Mouse (Mus musculus) CD8-positive naive resting alpha-beta T cell, adult 2 months (primary cell): Measurements from ENCODE around the gene Tmem143.

Source experiments
- DNase-seq, 2 experiments: peaks; one replicate each; pipeline ENCODE4 v3.0.0; 2022; ENCODE audit warnings: low read depth in 2 of 2, low spot score in 2 of 2

The Tmem143 gene

DNA sequence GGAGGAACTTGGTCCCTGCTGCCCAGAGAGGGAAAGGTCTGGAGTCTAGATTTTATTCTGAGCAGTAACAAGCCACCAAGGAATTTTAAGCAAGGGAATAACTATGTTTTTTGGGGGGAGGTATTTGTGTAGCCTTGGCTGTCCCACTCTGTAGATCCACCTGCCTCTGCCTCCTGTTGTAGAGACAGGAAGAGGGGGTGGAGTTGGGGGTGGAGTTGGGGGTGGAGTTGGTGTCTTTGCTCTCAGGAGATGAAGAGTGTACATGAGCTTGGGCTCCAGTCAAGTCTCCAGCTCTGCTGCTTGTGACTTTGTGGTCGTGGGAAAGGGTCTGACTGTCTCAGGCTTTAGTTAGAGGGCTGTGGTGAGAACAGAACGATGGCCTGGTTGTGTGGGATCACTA is 15.7 kb upstream of the Tmem143 start:
- no peak for DNase-seq

DNA sequence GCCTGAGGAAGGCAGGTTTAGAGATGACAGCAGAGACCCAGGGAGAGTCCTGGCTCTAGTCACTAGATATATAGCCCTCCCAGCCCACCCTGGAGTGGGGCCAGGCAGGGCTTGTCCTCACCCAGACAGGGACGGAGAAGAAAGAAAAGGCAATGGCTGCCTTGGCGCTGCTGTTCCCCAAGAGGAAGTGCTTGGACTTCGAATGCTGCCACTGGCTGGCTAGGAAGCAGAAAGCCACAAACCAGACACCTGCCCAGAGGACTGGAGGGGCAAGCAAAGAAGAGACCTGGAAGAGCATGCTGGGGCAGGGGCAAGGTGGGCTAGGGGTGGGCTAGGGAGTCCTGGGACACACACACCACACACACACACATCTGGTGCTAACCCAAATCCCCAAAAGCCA is 9.5 kb upstream of the Tmem143 start:
- DNase-seq = no peak

DNA sequence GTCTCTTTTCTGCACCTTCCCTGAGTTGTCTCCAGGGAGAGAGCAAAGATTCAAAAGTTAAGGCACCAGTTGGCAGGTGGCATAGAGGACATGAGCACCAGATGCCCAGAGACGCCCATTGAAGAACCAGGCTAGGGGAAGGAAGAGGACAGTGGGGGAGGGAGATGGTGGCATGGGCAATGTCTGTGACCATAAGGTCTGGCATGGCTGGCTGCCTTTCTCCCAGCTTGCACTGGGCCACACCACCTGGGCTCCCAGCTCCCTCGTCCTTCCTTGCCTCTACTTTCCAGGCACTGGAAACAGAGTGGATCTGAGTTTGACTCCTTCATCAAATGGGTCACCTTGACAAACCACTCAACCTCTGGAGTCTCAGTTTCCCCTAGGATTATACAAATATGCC is 4.1 kb upstream of the Tmem143 start:
- no peak for DNase-seq

DNA sequence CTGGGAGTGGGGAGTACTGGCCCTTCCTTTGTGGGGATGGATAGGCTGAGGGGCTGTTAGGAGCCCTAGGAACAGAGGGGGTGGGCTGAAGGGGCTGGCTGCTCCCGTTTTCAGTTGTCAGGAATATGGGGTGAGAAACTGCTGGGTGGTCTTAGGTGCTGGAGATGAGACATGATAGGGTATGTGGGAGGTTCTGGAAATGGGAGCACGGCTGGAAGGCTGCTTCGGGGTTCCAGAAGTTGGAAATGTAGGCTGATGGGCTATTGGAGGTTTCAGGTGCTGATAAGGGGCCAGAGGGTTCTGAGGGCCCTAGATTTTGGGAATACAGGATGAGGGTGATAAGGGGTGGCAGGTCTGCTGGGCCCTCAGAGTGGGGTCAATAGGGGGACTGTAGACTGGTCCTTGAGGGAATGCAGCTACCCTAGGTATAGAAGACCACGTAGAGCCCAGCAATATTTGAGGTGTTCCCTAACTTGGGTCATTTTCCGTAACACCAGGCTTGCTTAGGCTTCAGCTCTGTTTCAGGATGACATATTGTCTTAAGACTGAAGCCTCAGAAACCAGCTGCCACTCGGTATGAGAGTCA is 717 bp upstream of the Tmem143 start:
- DNase-seq = no peak

DNA sequence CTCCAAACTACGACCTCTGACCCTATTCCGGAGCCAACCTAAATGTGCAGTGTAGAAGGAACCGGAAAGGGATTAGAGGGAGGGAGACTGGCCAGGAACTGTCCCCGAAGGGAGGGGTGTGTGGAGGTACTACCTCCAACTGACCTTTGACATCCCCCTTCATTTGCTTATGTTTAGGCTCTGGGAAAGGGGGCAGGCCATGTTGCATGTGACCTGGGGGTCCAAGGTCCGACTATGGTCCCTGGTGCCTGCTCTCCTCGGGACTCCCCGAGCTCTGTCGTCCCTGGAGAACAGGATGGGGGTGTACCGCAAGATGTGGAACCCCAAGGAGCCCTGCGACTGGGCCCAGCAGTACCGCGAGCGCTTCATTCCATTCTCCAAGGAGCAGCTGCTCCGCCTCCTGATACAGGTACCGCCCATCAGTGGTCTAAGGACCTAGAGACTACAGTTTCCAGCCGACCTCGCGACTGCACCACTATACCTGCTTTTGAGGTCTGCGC is 567 bp downstream of the Tmem143 start:
- DNase-seq = peak; percentile 14 to 30

DNA sequence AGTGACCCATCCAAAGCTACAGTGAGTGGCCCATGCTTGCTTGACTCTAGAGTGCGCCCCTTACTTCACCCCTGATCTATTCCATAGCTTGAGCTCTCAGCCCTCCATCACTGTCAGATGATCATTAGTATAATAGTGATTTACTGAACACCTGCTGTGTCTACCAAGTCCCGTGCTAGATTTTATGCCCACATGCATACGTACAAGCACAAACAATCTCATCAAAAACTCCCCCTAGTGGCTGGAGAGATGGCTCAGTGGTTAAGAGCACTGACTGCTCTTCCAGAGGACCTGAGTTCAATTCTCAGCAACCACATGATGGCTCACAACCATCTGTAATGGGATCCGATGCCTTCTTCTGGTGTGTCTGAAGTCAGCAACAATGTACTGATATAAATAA is 1.4 kb downstream of the Tmem143 start:
- DNase-seq = peak; percentile 35 to 60

DNA sequence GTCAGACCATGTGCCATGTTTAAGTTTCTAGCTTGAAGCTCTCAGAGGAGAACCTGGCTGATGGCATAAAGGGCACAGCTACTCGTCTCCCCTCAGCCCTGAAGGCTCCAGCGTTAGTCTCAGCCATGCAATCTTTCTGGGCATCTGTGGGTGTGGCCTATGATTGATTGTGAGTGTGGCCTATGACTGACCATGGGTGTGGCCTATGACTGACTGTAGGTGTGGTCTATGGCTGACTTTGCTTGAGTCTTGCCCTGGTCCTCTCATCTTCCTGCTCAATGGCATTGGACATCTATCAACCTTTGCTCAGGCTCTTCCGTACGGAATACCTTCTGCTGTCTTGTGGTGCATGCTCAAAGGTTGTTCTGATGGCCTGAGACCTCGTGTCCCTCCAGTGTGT is 4.8 kb downstream of the Tmem143 start:
- no peak for DNase-seq

DNA sequence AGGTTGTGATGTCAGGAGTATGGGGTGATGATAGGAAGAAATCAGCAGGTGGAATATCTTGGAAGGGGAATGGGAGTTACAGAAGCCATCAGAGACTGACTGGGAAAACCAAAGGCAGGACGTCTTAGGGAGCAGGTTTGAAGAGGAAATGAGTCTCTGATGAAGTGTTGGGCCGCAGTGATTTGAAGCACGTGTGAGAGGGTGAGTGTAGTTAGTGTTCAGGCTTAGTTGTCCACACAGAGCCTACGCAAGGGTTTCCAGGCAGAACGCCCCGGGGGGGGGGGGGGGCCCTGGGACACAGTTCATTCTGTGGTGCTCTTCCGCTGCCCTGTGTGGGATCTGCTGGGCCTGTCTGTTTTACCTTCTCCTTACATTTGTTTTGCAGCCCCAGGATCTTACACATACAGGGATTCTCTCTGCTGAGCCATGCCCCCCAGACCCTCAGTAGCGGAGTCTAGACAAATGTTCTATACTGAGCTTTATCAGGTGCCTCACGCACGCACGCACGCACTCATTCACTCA is 5.8 kb downstream of the Tmem143 start:
- no peak for DNase-seq

DNA sequence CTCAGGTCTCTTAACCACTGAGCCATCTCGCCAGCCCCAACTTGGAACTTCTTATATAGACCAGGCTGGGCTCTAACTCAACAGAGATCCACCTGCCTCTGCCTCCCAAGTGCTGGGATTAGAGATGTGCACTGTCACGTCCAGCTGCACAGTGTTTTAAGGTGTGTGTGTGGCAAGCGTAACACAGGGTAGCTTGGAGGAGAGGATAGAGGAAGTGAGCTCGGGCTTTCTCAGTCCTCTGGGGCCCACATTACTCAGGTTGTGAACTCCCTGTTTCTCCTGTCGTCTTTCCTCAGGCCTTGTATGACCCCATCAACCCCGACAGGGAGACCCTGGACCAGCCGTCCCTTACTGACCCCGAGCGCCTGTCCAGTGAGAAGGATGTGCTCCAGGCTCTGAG is 9.9 kb downstream of the Tmem143 start:
- DNase-seq = no peak

DNA sequence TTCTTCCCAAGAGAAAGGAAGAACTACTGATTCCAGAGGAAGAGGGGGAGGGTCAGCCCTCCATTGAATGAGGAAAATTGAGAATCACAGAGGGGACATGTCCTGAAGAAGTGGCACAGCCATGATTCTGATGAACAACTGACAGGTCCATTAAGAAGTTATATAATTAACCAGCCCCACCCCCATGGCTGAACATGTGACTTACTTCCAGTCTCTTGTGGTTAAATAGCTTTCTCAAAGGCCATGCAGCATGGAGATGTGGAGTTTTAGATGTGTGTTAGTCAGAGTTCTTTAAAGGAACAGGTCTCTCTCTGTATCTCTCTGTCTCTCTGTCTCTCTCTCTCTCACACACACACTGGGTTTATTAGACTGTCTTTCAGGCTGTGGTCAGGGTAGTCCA is 11.6 kb downstream of the Tmem143 start:
- DNase-seq = no peak

DNA sequence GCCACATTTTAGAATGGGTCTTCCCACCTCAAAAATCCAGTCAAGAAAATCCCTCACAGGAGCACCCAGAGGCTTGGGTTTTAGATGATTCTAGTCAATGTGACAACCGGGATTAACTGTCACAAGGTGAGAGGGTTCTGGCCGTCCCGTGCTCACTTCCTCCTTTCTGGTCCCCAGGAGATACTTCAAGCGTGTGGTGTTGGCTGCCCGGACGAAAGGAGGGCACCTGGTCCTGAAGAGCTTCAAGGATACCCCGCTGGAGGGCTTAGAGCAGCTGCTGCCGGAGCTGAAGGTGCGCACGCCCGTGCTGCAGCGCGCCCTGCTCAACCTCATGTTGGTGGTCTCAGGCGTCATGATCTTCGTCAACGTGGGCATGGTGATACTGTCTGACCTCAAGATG is 12.4 kb downstream of the Tmem143 start:
- DNase-seq = no peak

DNA sequence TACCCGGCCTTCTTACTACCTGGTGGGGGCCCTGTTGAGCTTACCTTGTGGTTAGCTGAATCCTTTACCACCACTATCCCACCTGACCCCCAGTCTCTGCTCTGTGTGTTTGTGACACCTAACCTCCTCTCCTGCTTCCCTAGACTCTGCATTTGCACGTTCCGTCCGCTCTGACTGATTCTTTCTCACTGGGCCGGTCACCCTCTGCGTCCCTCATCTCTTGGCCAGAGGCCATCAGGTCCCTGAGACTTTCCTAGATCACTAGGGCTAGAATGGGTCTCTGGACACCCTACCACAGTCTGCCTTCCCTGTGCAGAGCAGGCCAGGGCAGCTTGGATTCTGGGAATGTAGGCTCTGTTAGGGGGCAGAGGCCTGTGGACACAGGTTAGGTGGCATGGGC is 17.3 kb downstream of the Tmem143 start:
- DNase-seq = no peak

DNA sequence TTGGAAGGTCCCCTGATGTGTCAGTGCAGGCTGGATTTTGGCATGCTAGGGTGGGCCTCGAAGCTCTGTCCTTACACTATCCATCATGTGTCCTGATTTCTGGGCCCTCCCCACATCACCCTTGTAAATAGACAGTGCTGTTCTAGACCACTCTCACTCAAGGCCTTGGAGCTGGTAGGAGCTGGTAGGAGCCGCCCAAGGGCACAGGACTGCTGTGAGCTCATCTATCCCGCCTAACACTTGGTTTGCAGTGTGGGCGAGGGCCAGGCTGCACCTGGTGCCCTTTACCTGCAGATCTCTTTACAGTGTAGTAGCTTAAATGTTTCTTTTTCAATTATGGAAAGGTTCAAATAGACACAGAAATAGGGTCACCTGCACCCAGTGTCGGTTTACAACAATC is 18.3 kb downstream of the Tmem143 start:
- no peak for DNase-seq

DNA sequence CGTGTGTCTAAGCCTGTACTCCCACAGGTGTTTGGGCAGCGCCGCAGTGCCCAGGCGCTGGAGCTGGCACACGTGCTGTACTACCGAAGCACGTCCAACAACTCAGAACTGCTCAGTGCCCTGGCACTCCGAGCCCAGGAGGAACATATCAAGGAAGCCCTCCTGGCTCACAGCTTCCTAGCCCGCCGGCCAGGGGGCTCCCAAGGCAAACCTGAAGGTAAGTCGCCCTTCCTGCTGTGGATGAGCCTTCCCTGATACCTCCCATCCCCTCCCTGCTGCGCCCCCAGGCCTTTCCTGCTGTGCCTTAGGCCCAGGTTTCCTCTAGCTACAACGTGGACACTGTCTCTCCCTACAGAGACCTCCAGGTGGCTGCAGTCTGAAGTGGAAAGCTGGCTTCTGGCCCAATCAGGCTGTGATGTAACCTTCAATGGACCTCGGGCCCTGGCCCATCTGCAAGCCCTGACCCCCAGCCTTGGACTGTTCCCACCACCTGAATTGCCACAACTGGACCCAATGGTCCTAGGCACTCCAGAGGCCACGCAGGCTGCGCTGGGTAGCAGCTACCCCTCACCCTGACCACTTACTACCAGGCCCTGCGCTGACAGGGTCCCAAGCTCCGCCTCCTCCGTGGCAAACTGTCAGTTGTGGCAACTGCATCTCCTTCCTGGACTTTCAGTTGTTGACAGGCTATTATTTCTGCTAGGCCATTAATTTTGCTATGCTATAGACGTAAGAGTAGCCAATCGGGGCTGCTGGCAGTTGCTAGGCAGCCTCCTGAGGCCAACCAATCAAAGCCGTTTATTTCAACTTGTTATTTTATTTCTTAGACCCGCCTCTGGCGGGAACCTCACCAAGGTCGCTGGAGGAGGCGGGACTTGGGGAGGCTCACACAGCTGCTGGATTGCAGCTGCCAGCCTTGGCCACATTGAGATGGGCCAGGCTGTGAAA is 19.6 kb downstream of the Tmem143 start:
- peak; percentile 50 to 63 for DNase-seq

DNA sequence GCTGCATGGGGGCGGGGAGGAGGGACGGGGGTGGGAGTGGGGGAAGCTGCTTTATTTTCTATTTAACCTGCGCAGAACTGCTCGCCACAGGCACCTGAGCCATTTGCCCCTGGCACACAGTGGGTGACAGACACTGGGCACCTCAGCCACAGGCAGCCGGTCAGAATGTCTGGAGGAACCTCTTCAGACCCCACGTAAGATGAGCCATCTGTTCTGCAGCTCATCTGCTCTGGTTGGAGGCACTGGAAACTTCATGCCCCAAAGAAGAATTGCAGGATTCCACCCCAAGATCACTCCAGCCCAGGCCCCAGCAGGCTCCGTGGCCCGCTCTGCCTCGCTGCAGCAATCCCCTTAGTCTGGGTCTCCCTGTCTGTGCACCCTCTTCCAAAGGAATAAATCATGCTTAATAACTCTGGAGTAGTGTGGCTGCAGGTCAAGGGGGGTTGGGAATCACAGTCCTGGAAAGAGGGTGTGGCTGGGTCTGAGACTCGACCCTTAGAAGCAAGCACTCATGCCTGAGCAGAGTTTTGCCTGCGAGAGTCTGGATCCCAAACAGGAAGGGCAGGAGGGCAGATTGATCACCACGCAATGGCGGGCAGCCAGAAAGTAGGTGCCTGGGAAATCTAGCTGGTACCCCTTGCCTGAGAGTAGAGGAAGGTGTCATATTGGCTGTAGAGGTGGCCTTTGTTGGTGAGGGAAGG is 20.4 kb downstream of the Tmem143 start:
- DNase-seq = no peak

DNA sequence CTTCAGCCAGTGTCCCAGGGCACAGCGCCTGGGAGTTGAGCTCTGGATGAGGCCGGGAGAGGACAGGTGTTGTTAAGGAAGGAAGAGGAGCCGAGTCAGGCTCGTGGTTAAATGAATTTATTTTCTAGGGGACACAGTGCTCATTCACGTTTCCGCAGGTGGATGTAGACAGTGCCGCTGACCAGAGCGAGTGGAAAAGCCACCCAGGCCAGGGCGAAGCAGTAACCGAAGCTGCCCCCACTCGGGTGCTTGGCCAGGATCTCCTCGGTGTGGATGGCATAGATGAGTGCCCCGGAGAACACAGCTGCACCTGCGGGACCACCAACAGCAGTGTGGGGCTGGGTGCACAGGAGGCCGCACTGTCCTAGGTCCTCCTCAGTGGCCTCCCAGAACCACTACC is 21.2 kb downstream of the Tmem143 start:
- DNase-seq = no peak

DNA sequence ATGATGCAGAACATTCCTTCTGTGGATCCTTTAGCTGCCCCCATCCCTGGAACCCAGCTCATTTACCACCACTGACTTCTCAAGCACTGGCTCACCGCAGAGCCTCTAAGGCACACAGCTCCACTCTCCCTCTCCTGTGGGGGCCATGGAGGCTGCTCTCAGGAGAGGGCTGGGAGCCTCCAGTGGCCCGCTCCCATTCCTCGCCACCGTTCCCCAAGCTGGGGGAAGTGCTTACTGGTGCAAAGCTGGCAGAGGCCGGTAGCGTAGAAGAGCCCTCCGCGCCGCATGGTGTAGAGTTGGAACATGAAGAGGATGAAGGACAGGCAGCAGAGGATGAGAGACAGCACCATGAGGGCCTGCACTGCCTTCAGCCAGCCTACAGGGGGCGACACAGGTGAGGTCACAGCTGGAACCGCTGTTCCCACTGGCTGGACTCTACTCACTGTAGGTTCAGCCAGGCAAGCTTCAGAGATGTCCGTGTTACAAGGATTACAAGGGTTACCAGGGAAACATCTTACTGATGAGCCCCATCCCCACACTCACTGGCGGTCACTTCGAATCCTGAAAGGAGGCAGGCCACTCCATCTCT is 22.4 kb downstream of the Tmem143 start:
- DNase-seq = peak in 1 of 2 experiments; percentile 47

DNA sequence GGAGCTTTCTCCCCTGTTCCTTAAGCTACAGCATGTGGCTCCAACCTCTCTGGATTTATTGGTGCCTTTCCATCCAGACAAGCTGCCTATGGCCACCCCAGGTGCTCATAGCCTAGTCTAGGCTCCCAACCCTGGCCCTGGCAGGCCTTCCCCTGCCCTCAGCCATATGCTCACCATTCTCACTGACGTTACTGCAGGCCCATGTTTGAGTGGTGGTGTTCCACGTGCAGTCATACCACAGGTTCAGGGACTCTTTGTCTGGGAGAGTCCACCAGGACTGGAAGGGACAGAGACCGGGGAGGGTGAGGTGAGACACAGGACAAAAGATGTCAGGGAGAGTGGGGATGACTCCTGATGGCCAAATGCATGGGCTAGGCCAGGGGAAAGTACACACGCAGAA is 23.0 kb downstream of the Tmem143 start:
- DNase-seq = no peak

DNA sequence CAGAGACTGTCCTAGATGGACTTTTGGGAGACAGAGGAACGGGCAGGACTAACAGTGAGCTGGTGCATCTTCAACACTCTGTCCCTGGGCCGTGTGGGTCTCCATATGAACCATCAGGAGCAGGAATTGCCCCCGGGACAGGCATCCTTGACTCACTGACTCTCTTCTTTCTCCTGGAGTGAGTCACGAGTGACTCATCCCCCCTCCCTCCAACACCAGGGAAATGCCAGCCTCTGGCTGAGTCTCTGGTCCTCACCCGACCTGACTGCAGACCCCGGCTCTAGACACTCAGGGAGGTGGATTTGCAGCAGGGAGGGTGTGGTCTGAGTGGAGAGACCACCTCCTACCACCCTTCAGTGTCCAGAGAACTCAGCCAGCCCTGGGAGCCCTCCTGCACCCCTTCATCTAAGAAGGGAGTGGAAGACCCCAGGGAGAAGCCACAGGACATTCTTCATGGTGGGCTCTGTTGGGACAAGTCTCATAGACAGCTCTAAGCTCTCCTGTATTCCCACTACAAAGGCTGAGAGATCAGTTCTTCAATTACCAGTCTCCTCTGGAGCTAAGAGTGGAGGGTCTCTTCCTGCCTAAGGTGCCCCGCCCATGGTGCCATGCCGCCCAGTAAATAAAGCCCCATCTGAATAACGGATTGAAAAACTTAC is 24.0 kb downstream of the Tmem143 start:
- no peak for DNase-seq

DNA sequence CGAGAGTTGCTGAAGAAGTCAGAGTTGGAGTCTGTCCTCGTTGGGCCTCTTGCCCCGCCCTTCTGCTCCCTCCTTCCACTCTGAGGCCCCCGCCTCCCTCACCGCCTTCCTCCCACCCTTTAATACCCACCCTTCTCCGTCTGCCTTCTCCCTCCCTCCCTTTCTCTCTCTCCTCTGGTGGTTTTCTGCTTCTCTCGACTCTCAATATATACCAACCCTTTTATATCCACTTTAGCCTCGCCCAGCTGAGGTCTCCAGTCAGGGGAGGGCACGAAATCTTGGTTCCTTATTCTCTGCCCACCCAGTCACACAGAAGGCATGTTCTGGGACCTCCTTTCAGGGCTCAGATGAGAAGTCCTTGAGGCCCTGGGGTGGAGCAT is 24.5 kb downstream of the Tmem143 start, which contains the start of gene Emp3:
Gene Emp3 (minus strand): TSS at position 163 of the 380 bp plus-strand sequence.
- DNase-seq = peak; percentile 53 to 55
